Mouse (Mus musculus): ENCODE data around the gene Hoxc12. TPM values are rescaled to one million over a fixed set of nuclear protein-coding genes. Genes with fewer than 3 reads are reported as not detected.

Hoxc12 gene
- total and polyA plus RNA-seq, 3 experiments: not detected

DNA sequence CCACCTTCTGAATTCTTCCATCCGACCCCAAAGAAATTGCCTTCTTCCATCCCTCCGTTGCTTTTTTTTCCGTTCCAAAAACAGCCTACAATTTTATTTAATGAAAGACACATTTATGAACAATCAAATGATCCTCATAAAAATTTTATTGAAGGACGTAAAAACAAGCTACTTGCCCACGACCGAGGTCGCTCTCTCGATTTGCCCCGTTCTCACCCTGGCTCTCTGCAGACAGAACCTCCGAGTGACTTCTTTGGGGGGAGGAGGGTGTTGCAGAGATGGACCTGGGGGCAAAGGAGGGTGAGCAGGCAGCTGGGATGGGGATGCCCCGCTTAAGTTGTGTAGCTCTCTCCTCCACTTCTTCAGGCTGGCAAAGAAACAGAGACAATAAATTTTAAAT lies 43.8 kb downstream of the Hoxc12 start:
- in situ Hi-C loops (cut with MboI; ENCODE audit: low pct_ligation_motif_present, low pct_unique_long_range_greater_than_20kb, low sequenced_read_pairs) (loop anchor here (10.0 kb wide), 1 partner anchor 334 kb away; the partner anchor contains the start of gene Gpr84), dilution Hi-C loops (cut with MboI; ENCODE audit: extremely low pct_ligation_motif_present, extremely low pct_unique_long_range_greater_than_20kb, low sequenced_read_pairs) (no loop called here)
- Histone ChIP-seq H3K79me2 (replicated peaks; ENCODE audit: control insufficient read depth, extremely low read depth, insufficient read depth, poor library complexity, severe bottlenecking) (no peaks in the 10 kb centered on the region), H3K27ac (ENCODE audit: insufficient read depth, low read depth) (no peak overlapping the region), H3K4me3 (replicated peaks in 1 of 3; ENCODE audit: low read depth in 2 of 3, low read length in 2 of 3, poor library complexity in 1 of 3) (no peak overlapping the region), H3K9ac (ENCODE audit: insufficient read depth, low read depth) (no peak overlapping the region), H3K4me1 (ENCODE audit: control insufficient read depth in 1 of 2, insufficient read depth in 2 of 2) (peaks cover 2 to 20% of the 10 kb centered on the region in 2 experiments; a peak in 3 of 4 replicates), H3K36me3 (replicated peaks in 1 of 2; ENCODE audit: control insufficient read depth in 1 of 2, insufficient read depth in 1 of 2, low read length in 1 of 2) (no peaks in the 10 kb centered on the region), H3K27me3 (replicated peaks) (peaks cover 92% of the 10 kb centered on the region), H3K4me2 (ENCODE audit: insufficient read depth, low read depth, poor library complexity, severe bottlenecking) (peak overlapping the region; percentile 48; the same call in 1 of the 2 replicates), H3K9me3 (replicated peaks; ENCODE audit: low read length) (no peaks in the 10 kb centered on the region)
- DNase-seq (ENCODE audit: extremely low read depth): no peak
- TF ChIP-seq TBP (conservative IDR thresholded peaks at IDR 0.05; ENCODE audit: low read depth, low read length) (no peak), CTCF (conservative IDR thresholded peaks at IDR 0.05 in 1 of 2, IDR thresholded peaks at IDR 0.05 in 1 of 2; ENCODE audit: low read depth in 2 of 2, low read length in 2 of 2) (no peak), GABPA (IDR thresholded peaks at IDR 0.05; ENCODE audit: insufficient replicate concordance, low read depth, low read length) (no peak), MXI1 (IDR thresholded peaks at IDR 0.05; ENCODE audit: low read depth, low read length) (no peak), BHLHE40 (IDR thresholded peaks at IDR 0.05; ENCODE audit: low read depth, low read length) (no peak), SIN3A (IDR thresholded peaks at IDR 0.05; ENCODE audit: low read length) (no peak), IRF4 (IDR thresholded peaks at IDR 0.05; ENCODE audit: low read depth, low read length) (no peak), TCF12 (IDR thresholded peaks at IDR 0.05; ENCODE audit: low read depth, low read length) (no peak), ETS1 (conservative IDR thresholded peaks at IDR 0.05; ENCODE audit: low read depth, low read length) (no peak), NELFE (IDR thresholded peaks at IDR 0.05; ENCODE audit: low read depth, low read length) (no peak), RAD21 (IDR thresholded peaks at IDR 0.05; ENCODE audit: low read depth, low read length) (no peak)

DNA sequence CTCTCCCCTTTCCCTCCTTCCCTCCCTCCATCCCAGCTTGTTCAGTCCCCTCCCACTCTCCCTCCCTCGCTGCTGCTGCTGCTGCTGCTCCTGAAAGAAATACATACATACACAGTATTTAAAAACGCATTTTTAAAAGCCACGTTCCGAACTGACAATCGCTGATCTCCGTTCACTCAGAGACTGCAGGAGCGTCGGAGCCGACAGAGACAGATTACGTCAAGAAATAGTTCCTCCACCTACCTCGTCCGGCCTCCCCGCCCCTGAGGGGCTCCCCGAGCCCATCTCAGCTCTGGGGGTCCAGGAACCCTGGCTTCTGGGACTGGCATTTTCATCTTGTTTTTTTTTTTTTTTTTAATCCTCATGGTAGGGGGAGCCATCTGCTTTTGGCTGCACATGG lies 44.4 kb downstream of the Hoxc12 start:
- dilution Hi-C loops (cut with MboI; ENCODE audit: extremely low pct_ligation_motif_present, extremely low pct_unique_long_range_greater_than_20kb, low sequenced_read_pairs): no loop called here
- H3K9ac ChIP-seq (ENCODE audit: insufficient read depth, low read depth): no peak overlapping the region; the same call in 1 of the 2 replicates

More for the DNA sequence above, 44.4 kb downstream of the Hoxc12 start:
- no peak overlapping the region for H3K27ac ChIP-seq (ENCODE audit: insufficient read depth, low read depth)
- peaks cover 2 to 20% of the 10 kb centered on the region in 2 experiments; a peak in 3 of 4 replicates for H3K4me1 ChIP-seq (ENCODE audit: control insufficient read depth in 1 of 2, insufficient read depth in 2 of 2)
- TF ChIP-seq USF1 (IDR thresholded peaks at IDR 0.05; ENCODE audit: low read depth, low read length) (no peak), ZKSCAN1 (IDR thresholded peaks at IDR 0.05; ENCODE audit: borderline replicate concordance, low read depth, low read length) (no peak), CHD1 (IDR thresholded peaks at IDR 0.05; ENCODE audit: low read depth, low read length) (no peak), ZNF384 (IDR thresholded peaks at IDR 0.05; ENCODE audit: low read depth, low read length) (no peak), HCFC1 (IDR thresholded peaks at IDR 0.05; ENCODE audit: low read depth, low read length) (no peak), CHD2 (IDR thresholded peaks at IDR 0.05; ENCODE audit: low read length) (no peak), ELF1 (IDR thresholded peaks at IDR 0.05; ENCODE audit: low read depth, low read length) (no peak)
- DNase-seq (ENCODE audit: extremely low read depth): no peak
- H3K4me3 ChIP-seq (replicated peaks in 1 of 3; ENCODE audit: low read depth in 2 of 3, low read length in 2 of 3, poor library complexity in 1 of 3): peak overlapping the region; percentile 20 to 52 (median 48)
- peak overlapping the region; percentile 48 for H3K4me2 ChIP-seq (ENCODE audit: insufficient read depth, low read depth, poor library complexity, severe bottlenecking)
- no peaks in the 10 kb centered on the region for H3K79me2 ChIP-seq (replicated peaks; ENCODE audit: control insufficient read depth, extremely low read depth, insufficient read depth, poor library complexity, severe bottlenecking)
- H3K27me3 ChIP-seq (replicated peaks): peaks cover 92% of the 10 kb centered on the region
- no peaks in the 10 kb centered on the region for H3K36me3 ChIP-seq (replicated peaks in 1 of 2; ENCODE audit: control insufficient read depth in 1 of 2, insufficient read depth in 1 of 2, low read length in 1 of 2)
- no peaks in the 10 kb centered on the region for H3K9me3 ChIP-seq (replicated peaks; ENCODE audit: low read length)
- in situ Hi-C loops (cut with MboI; ENCODE audit: low pct_ligation_motif_present, low pct_unique_long_range_greater_than_20kb, low sequenced_read_pairs): loop anchor here (10.0 kb wide), 1 partner anchor 334 kb away; the partner anchor contains the start of gene Gpr84
